Mouse (Mus musculus): ENCODE data around the gene Tlcd1.

GRCm38 (mm10) chr11:78202372-78202771, 25.9 kb downstream of the Tlcd1 start:
- TF ChIP-seq POLR2A (IDR thresholded peaks at IDR 0.05; ENCODE audit: borderline replicate concordance, low read depth, low read length) (no peak), CTCF (IDR thresholded peaks at IDR 0.05; ENCODE audit: low read depth, low read length) (no peak)
